Mouse (Mus musculus): ENCODE results near the gene Pla2g12b. TPM values are rescaled to one million over a fixed set of nuclear protein-coding genes. Genes with fewer than 3 reads are reported as not detected.

Pla2g12b gene
- polyA plus RNA-seq (2015; fragmentation: Nextera tagmentation; extraction: Ambion mirVana), result 38.8 and 43.5 TPM in 2 replicates

- WGBS, result 48% methylated on average over 21 of the region's 21 CpGs
- Histone ChIP-seq H3K36me3 (no peaks in the 10 kb centered on the region), H3K27me3 (replicated peaks) (no peaks in the 10 kb centered on the region), H3K4me1 (replicated peaks) (0 out of 2 replicates have a peak, but pooled peaks cover 2% of the 10 kb centered on the region), H3K9me3 (no peaks in the 10 kb centered on the region), H3K9ac (peak within 1 kb of the TSS; percentile 37), H3K4me3 (replicated peaks) (peak within 1 kb of the TSS; percentile 33), H3K4me2 (replicated peaks) (peak within 1 kb of the TSS; percentile 57), H3K27ac (peak within 1 kb of the TSS; percentile 74)
- ATAC-seq, result peak; percentile 96
Observed at GRCm38 (mm10) chr10:59402899-59403792, at the start of gene Pla2g12b. Gene Pla2g12b (plus strand): TSS chr10:59403660.

- Histone ChIP-seq H3K4me3 (replicated peaks) (no peak overlapping the region), H3K27ac (no peak overlapping the region), H3K9me3 (no peaks in the 10 kb centered on the region), H3K27me3 (replicated peaks) (no peaks in the 10 kb centered on the region), H3K4me1 (replicated peaks) (no peaks in the 10 kb centered on the region), H3K4me2 (replicated peaks) (no peak overlapping the region), H3K36me3 (peaks cover 19% of the 10 kb centered on the region), H3K9ac (no peak overlapping the region)
- WGBS, result 91% methylated on average over 12 of the region's 12 CpGs
- no peak for ATAC-seq
Observed at GRCm38 (mm10) chr10:59354120-59354519, 49.3 kb upstream of the Pla2g12b start.

GRCm38 (mm10) chr10:59355020-59355419 lies 48.4 kb upstream of the Pla2g12b start:
- H3K4me3 ChIP-seq (replicated peaks), result no peak overlapping the region
- H3K4me2 ChIP-seq (replicated peaks), result no peak overlapping the region
- WGBS, result 84% methylated on average over 8 of the region's 8 CpGs
- no peaks in the 10 kb centered on the region for H3K27me3 ChIP-seq (replicated peaks)
- H3K9ac ChIP-seq, result no peak overlapping the region
- ATAC-seq, result no peak
- peaks cover 17% of the 10 kb centered on the region for H3K36me3 ChIP-seq
- no peaks in the 10 kb centered on the region for H3K4me1 ChIP-seq (replicated peaks)
- H3K27ac ChIP-seq, result no peak overlapping the region
- H3K9me3 ChIP-seq, result no peaks in the 10 kb centered on the region

- H3K9me3 ChIP-seq, result no peaks in the 10 kb centered on the region
- H3K4me2 ChIP-seq (replicated peaks), result no peak overlapping the region
- H3K27ac ChIP-seq, result no peak overlapping the region
- no peaks in the 10 kb centered on the region for H3K27me3 ChIP-seq (replicated peaks)
- H3K4me1 ChIP-seq (replicated peaks), result no peaks in the 10 kb centered on the region
- ATAC-seq, result no peak; the same call in 1 of the 2 replicates
- H3K9ac ChIP-seq, result no peak overlapping the region
- WGBS, result 84% methylated on average over 4 of the region's 4 CpGs
- peaks cover 19% of the 10 kb centered on the region for H3K36me3 ChIP-seq
- no peak overlapping the region for H3K4me3 ChIP-seq (replicated peaks)
Observed at GRCm38 (mm10) chr10:59358744-59359143, 44.7 kb upstream of the Pla2g12b start.

GRCm38 (mm10) chr10:59363208-59363607 lies 40.3 kb upstream of the Pla2g12b start:
- ATAC-seq, result no peak
- Histone ChIP-seq H3K27me3 (replicated peaks) (no peaks in the 10 kb centered on the region), H3K27ac (no peak overlapping the region), H3K36me3 (peaks cover 21% of the 10 kb centered on the region), H3K9ac (no peak overlapping the region), H3K9me3 (no peaks in the 10 kb centered on the region), H3K4me1 (replicated peaks) (no peaks in the 10 kb centered on the region), H3K4me3 (replicated peaks) (no peak overlapping the region), H3K4me2 (replicated peaks) (no peak overlapping the region)
- 84% methylated on average over 2 of the region's 2 CpGs for WGBS

- H3K4me3 ChIP-seq (replicated peaks), result no peak overlapping the region
- no peaks in the 10 kb centered on the region for H3K4me1 ChIP-seq (replicated peaks)
- ATAC-seq, result no peak
- 72% methylated on average over 3 of the region's 3 CpGs for WGBS
- H3K4me2 ChIP-seq (replicated peaks), result no peak overlapping the region
- no peaks in the 10 kb centered on the region for H3K9me3 ChIP-seq
- no peaks in the 10 kb centered on the region for H3K27me3 ChIP-seq (replicated peaks)
- H3K27ac ChIP-seq, result no peak overlapping the region
- H3K36me3 ChIP-seq, result peaks cover 29% of the 10 kb centered on the region
- no peak overlapping the region for H3K9ac ChIP-seq
Observed at GRCm38 (mm10) chr10:59364551-59364950, 38.9 kb upstream of the Pla2g12b start.

- H3K27me3 ChIP-seq (replicated peaks), result no peaks in the 10 kb centered on the region
- H3K27ac ChIP-seq, result no peak overlapping the region
- H3K36me3 ChIP-seq, result peaks cover 32% of the 10 kb centered on the region
- H3K9me3 ChIP-seq, result no peaks in the 10 kb centered on the region
- H3K9ac ChIP-seq, result no peak overlapping the region
- no peak overlapping the region for H3K4me2 ChIP-seq (replicated peaks)
- no peaks in the 10 kb centered on the region for H3K4me1 ChIP-seq (replicated peaks)
- ATAC-seq, result no peak
- 82% methylated on average over 5 of the region's 5 CpGs for WGBS
- H3K4me3 ChIP-seq (replicated peaks), result no peak overlapping the region
Observed at GRCm38 (mm10) chr10:59365804-59366589, 37.5 kb upstream of the Pla2g12b start.

- peaks cover 34% of the 10 kb centered on the region for H3K36me3 ChIP-seq
- H3K9me3 ChIP-seq, result no peaks in the 10 kb centered on the region
- 98% methylated on average over 4 of the region's 4 CpGs for WGBS
Observed at GRCm38 (mm10) chr10:59366746-59367145, 36.7 kb upstream of the Pla2g12b start.

GRCm38 (mm10) chr10:59367206-59367605 lies 36.3 kb upstream of the Pla2g12b start:
- Histone ChIP-seq H3K9ac (no peak overlapping the region), H3K36me3 (peaks cover 32% of the 10 kb centered on the region; the same call in 1 of the 2 replicates), H3K27ac (no peak overlapping the region), H3K4me2 (replicated peaks) (no peak overlapping the region), H3K27me3 (replicated peaks) (no peaks in the 10 kb centered on the region), H3K4me1 (replicated peaks) (no peaks in the 10 kb centered on the region), H3K9me3 (no peaks in the 10 kb centered on the region), H3K4me3 (replicated peaks) (no peak overlapping the region)
- 70% methylated on average over 4 of the region's 4 CpGs for whole genome bisulfite sequencing
- ATAC-seq, result no peak

More at GRCm38 (mm10) chr10:59366746-59367145, 36.7 kb upstream of the Pla2g12b start:
- no peak overlapping the region for H3K4me3 ChIP-seq (replicated peaks)
- H3K4me1 ChIP-seq (replicated peaks), result no peaks in the 10 kb centered on the region
- no peak overlapping the region for H3K4me2 ChIP-seq (replicated peaks)
- H3K9ac ChIP-seq, result no peak overlapping the region
- H3K27me3 ChIP-seq (replicated peaks), result no peaks in the 10 kb centered on the region
- H3K27ac ChIP-seq, result no peak overlapping the region
- ATAC-seq, result no peak

- no peaks in the 10 kb centered on the region for H3K4me1 ChIP-seq (replicated peaks)
- H3K27me3 ChIP-seq (replicated peaks), result no peaks in the 10 kb centered on the region
- no peak for ATAC-seq
- H3K9ac ChIP-seq, result no peak overlapping the region
- H3K9me3 ChIP-seq, result no peaks in the 10 kb centered on the region
- peaks cover 29% of the 10 kb centered on the region for H3K36me3 ChIP-seq
- H3K4me3 ChIP-seq (replicated peaks), result no peak overlapping the region
- no peak overlapping the region for H3K4me2 ChIP-seq (replicated peaks)
- H3K27ac ChIP-seq, result no peak overlapping the region
- WGBS, result 86% methylated on average over 8 of the region's 8 CpGs
Observed at GRCm38 (mm10) chr10:59368729-59369128, 34.7 kb upstream of the Pla2g12b start.

GRCm38 (mm10) chr10:59369426-59369825 lies 34.0 kb upstream of the Pla2g12b start:
- Histone ChIP-seq H3K27ac (no peak overlapping the region), H3K9me3 (no peaks in the 10 kb centered on the region), H3K4me1 (replicated peaks) (no peaks in the 10 kb centered on the region), H3K36me3 (peaks cover 29% of the 10 kb centered on the region), H3K4me3 (replicated peaks) (no peak overlapping the region), H3K4me2 (replicated peaks) (no peak overlapping the region), H3K27me3 (replicated peaks) (no peaks in the 10 kb centered on the region), H3K9ac (no peak overlapping the region)
- 91% methylated on average over 9 of the region's 9 CpGs for WGBS
- ATAC-seq, result no peak

- no peak overlapping the region for H3K4me2 ChIP-seq (replicated peaks)
- no peak for ATAC-seq
- no peak overlapping the region for H3K9ac ChIP-seq
- no peaks in the 10 kb centered on the region for H3K27me3 ChIP-seq (replicated peaks)
- WGBS, result 64% methylated on average over 10 of the region's 10 CpGs
- H3K4me1 ChIP-seq (replicated peaks), result no peaks in the 10 kb centered on the region
- H3K27ac ChIP-seq, result no peak overlapping the region
- peaks cover 3% of the 10 kb centered on the region; the same call in 1 of the 2 replicates for H3K36me3 ChIP-seq
- H3K9me3 ChIP-seq, result no peaks in the 10 kb centered on the region
- no peak overlapping the region for H3K4me3 ChIP-seq (replicated peaks)
Observed at GRCm38 (mm10) chr10:59377906-59378305, 25.6 kb upstream of the Pla2g12b start.

Data from intestine, embryonic 15.5 days (tissue).